Mouse (Mus musculus) heart, postnatal 0 days (tissue): ENCODE results near the gene Mia.

Experiments
- CTCF ChIP-seq: IDR thresholded peaks from 2 replicates; pipeline ENCODE4 v1.5.1; 2016; ENCODE audit warnings: antibody characterized with exemption, control low read depth, low read depth
- EP300 ChIP-seq: IDR thresholded peaks from 2 replicates; pipeline ENCODE4 v1.6.1; 2016; ENCODE audit warnings: antibody characterized with exemption, low read depth

DNA sequence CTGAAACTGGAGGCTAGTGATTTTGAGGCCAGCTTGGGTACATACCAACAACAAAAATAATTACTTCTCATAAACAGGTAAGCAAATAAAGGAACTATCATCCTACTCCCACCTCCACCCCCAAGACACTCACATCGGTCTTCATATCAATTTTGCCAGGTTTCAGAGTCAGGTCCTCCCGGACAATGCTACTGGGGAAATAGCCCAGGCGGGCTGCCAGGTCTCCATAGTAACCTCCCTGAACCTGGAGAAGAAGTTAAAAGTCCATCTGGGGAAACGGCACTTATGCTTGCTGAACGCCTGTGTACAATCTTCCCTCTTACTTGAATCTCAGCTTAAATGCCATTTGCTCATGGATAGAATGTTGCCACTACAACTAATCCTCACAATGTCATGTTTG is 921 bp downstream of the Mia start:
- no peak for TF ChIP-seq CTCF
- TF ChIP-seq EP300, result no peak
